Mouse (Mus musculus): Measurements from ENCODE around the gene Rexo4. TPM values are rescaled to one million over a fixed set of nuclear protein-coding genes. Genes with fewer than 3 reads are reported as not detected.
A peak's percentile ranks its signal among the peaks of the same experiment; 100 is the strongest.

Gene Rexo4
- polyA plus RNA-seq, 1 experiment from 2014 or later = 43.0 TPM

DNA sequence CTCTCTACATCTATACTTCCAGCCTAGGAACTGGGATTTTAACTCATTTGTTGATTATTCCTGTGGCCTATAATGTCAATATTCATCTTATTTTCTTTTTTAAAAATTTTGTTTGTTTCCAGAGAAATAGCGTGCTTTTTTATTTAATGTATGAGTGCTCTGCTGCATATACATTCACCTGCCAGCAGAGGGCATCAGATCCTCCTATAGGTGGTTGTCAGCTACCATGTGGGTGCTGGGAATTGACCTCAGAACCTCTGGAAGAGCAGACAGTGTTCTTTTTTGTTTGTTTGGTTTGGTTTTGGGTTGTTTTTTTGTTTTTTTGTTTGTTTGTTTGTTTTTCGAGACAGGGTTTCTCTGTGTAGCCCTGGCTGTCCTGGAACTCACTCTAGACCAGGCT lies 3.1 kb upstream of the Rexo4 start:
- no peak for ATAC-seq (ENCODE audit: borderline replicate concordance, extremely low read depth, low FRiP score, low TSS enrichment)
- WGBS = 69% methylated on average over 2 of the region's 2 CpGs

DNA sequence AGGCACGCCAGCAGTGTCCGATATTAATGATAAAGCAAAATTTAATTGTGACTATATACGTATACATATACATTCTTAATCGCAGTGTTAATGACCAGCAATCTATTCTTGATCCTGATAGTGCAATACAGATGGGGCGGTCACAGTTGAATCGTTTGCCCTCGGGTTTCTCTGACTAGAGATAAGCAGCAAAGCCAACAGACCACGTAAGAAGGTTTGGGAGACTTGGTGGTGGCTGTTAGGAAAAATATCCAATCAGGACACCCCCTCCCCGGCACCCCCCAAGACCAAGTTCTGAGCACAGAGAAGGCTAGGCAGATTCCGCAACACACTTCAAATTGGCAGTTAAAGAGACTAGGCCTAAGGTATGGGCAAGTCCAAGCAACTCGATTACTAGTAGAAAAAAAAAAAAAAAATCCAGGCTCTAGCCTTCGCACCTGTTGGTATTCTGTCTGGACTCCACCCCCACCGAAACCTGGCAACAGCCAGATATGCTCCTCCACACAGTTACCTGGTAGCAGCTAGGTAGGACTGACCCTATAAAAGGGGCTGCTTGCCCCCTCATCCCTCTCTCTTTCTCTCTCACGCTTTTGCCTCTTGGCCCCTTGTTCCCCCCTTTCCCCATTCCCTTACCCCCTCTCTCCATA lies 661 bp upstream of the Rexo4 start:
- Histone ChIP-seq H3K4me1 (peaks cover 24% of the 10 kb centered on the region), H3K4me3 (peak overlapping the region; percentile 85), H3K36me3 (peaks cover 19% of the 10 kb centered on the region), H3K27ac (peak overlapping the region; percentile 99), H3K9ac (peak overlapping the region; percentile 87), H3K9me3 (no peaks in the 10 kb centered on the region), H3K27me3 (no peaks in the 10 kb centered on the region), H3K4me2 (peak overlapping the region; percentile 80)
- 14% methylated on average over 14 of the region's 14 CpGs for WGBS
- no peak; the same call in 1 of the 2 replicates for ATAC-seq (ENCODE audit: borderline replicate concordance, extremely low read depth, low FRiP score, low TSS enrichment)

More for the DNA sequence above, 3.1 kb upstream of the Rexo4 start:
- Histone ChIP-seq H3K4me2 (no peak overlapping the region), H3K4me3 (no peak overlapping the region), H3K4me1 (peaks cover 15% of the 10 kb centered on the region), H3K27me3 (no peaks in the 10 kb centered on the region), H3K27ac (no peak overlapping the region), H3K9me3 (no peaks in the 10 kb centered on the region), H3K36me3 (peaks cover 2% of the 10 kb centered on the region; the same call in 1 of the 2 replicates), H3K9ac (no peak overlapping the region)

DNA sequence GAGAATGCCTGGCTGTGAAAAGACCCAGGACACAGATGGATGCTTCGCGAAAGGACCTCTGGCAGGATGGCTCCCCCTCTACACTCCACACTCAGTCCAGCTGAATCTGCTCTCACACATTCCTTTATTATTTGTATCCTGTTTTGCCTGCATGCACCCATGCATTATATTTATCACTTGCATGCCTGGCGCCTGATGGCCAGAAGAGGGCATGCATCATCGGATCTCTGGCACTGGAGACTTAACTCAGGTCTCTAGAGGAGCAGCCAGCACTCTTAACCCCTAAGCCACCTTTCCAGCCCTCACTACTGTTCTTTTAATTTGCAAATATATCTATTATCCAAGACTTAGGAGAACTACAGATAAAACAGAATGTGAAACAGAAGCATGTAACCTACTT lies 3.4 kb downstream of the Rexo4 start:
- 63% methylated on average over 4 of the region's 4 CpGs for WGBS
- Histone ChIP-seq H3K27me3 (no peaks in the 10 kb centered on the region), H3K27ac (no peak overlapping the region), H3K9me3 (no peaks in the 10 kb centered on the region), H3K36me3 (peaks cover 56% of the 10 kb centered on the region), H3K9ac (no peak overlapping the region), H3K4me2 (no peak overlapping the region), H3K4me3 (no peak overlapping the region), H3K4me1 (peaks cover 24% of the 10 kb centered on the region)
- ATAC-seq (ENCODE audit: borderline replicate concordance, extremely low read depth, low FRiP score, low TSS enrichment) = no peak

DNA sequence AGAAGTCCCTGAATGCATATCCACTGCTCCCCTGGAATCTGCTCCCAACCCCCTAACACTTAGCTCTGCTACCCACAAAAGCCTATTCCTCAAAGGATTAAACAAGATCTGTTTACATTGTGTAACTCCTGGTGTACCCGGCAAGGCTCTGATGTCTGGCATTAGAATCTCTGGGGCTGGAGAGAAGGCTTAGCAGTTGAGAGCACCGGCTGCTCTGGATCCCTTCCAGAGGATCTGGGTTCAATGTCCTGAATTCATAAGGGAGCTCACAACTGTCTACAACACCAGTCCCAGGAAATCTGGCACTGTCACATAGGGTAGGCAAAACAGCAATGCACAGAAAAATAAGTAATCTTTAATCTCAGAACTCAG lies 6.7 kb downstream of the Rexo4 start:
- Histone ChIP-seq H3K4me2 (no peak overlapping the region), H3K4me1 (peaks cover 9% of the 10 kb centered on the region; the same call in 1 of the 2 replicates), H3K27ac (no peak overlapping the region), H3K9me3 (no peaks in the 10 kb centered on the region), H3K4me3 (no peak overlapping the region), H3K9ac (no peak overlapping the region), H3K36me3 (peaks cover 86% of the 10 kb centered on the region), H3K27me3 (no peaks in the 10 kb centered on the region)
- WGBS = 86% methylated on average over 2 of the region's 2 CpGs
- no peak for ATAC-seq (ENCODE audit: borderline replicate concordance, extremely low read depth, low FRiP score, low TSS enrichment)

GRCm38 (mm10) chr2:26956811-26957487 lies 7.2 kb downstream of the Rexo4 start:
- Histone ChIP-seq H3K9ac (no peak overlapping the region), H3K4me1 (peaks cover 5% of the 10 kb centered on the region; the same call in 1 of the 2 replicates), H3K36me3 (peaks cover 84% of the 10 kb centered on the region), H3K27me3 (no peaks in the 10 kb centered on the region), H3K27ac (no peak overlapping the region), H3K9me3 (no peaks in the 10 kb centered on the region), H3K4me3 (no peak overlapping the region), H3K4me2 (no peak overlapping the region)
- 89% methylated on average over 12 of the region's 12 CpGs for WGBS
- ATAC-seq (ENCODE audit: borderline replicate concordance, extremely low read depth, low FRiP score, low TSS enrichment) = no peak

- no peak for ATAC-seq (ENCODE audit: borderline replicate concordance, extremely low read depth, low FRiP score, low TSS enrichment)
- Histone ChIP-seq H3K36me3 (peaks cover 76% of the 10 kb centered on the region), H3K9me3 (no peaks in the 10 kb centered on the region)
Measured at GRCm38 (mm10) chr2:26954735-26955395, 9.3 kb downstream of the Rexo4 start.

GRCm38 (mm10) chr2:26952866-26953265 lies 11.3 kb downstream of the Rexo4 start:
- no peaks in the 10 kb centered on the region for H3K27me3 ChIP-seq
- H3K9me3 ChIP-seq = no peaks in the 10 kb centered on the region
- H3K4me3 ChIP-seq = no peak overlapping the region
- no peak overlapping the region for H3K27ac ChIP-seq
- H3K36me3 ChIP-seq = peaks cover 61% of the 10 kb centered on the region
- no peaks in the 10 kb centered on the region for H3K4me1 ChIP-seq
- H3K9ac ChIP-seq = no peak overlapping the region
- ATAC-seq (ENCODE audit: borderline replicate concordance, extremely low read depth, low FRiP score, low TSS enrichment) = no peak
- H3K4me2 ChIP-seq = no peak overlapping the region
- 90% methylated on average over 8 of the region's 8 CpGs for WGBS

More at GRCm38 (mm10) chr2:26954735-26955395, 9.3 kb downstream of the Rexo4 start:
- Histone ChIP-seq H3K27me3 (no peaks in the 10 kb centered on the region), H3K27ac (no peak overlapping the region), H3K4me3 (no peak overlapping the region), H3K4me2 (no peak overlapping the region), H3K9ac (no peak overlapping the region), H3K4me1 (no peaks in the 10 kb centered on the region)
- WGBS = 91% methylated on average over 2 of the region's 2 CpGs

DNA sequence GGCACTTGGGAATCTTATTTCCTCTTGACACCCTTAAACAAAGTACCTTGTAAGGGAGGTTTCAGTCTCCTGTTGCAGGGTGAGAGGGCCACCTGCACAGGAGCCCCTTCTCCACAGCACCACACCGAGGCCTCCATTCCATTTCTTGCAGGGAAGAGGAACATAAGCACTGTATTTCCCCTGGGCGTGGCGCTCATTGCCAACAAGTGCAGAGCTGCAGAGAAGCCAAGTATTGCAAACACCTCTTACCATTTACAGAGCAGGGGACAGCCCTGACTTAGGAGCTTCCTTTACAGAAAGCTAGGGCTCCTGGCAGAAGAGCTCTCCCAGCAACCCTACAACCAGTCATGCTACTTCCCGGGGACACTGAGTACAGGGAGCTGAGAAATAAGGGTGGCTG lies 12.0 kb downstream of the Rexo4 start:
- WGBS = 91% methylated on average over 4 of the region's 4 CpGs
- Histone ChIP-seq H3K27me3 (no peaks in the 10 kb centered on the region), H3K4me3 (no peak overlapping the region), H3K9me3 (no peaks in the 10 kb centered on the region), H3K36me3 (peaks cover 57% of the 10 kb centered on the region), H3K4me2 (no peak overlapping the region), H3K9ac (no peak overlapping the region), H3K27ac (no peak overlapping the region), H3K4me1 (no peaks in the 10 kb centered on the region)
- ATAC-seq (ENCODE audit: borderline replicate concordance, extremely low read depth, low FRiP score, low TSS enrichment) = no peak

DNA sequence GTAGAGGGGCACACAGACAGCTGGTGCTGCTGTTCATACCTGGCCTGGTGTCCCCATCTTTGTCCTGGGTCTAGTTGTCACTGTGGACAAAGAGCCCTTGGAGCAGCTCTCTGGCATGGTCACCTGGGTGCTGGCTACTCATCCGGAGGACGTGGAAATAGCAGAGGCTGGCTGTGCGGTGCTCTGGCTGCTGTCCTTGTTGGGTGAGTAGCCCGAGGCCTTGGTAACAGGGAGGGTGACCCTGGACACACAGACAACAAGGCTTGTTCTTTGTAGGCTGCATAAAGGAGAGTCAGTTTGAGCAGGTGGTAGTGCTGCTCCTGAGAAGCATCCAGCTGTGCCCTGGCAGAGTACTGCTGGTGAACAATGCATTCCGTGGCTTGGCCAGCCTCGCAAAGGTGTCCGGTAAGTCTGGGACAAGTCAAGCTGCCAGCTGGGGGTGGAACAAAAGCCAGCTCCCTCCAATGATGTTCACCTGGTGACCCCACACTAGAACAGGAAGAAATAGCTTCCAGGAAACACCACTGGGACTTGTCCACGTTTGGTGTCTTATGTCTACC lies 12.8 kb downstream of the Rexo4 start:
- Histone ChIP-seq H3K4me2 (no peak overlapping the region), H3K27me3 (no peaks in the 10 kb centered on the region), H3K27ac (no peak overlapping the region), H3K4me1 (no peaks in the 10 kb centered on the region), H3K9me3 (no peaks in the 10 kb centered on the region), H3K4me3 (no peak overlapping the region), H3K36me3 (peaks cover 49% of the 10 kb centered on the region), H3K9ac (no peak overlapping the region)
- WGBS = 88% methylated on average over 8 of the region's 8 CpGs
- ATAC-seq (ENCODE audit: borderline replicate concordance, extremely low read depth, low FRiP score, low TSS enrichment) = no peak

DNA sequence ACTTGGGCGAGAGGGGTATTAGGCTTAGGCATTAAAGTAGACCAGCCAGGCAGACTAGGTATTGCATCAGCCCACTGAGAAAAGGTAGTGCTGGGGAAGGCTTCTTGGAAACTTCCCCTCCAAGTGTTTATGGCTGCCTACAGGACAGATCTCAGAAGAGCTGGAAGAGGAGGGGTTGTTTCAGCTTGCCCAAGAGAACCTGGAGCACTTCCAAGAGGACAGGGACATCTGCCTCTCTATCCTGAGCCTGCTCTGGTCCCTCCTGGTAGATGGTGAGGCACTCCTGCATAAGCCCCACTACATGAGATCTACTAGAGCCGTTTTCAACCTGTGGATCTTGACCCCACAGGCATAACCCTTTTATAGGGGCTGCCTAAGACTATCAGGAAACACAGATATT lies 13.8 kb downstream of the Rexo4 start:
- Histone ChIP-seq H3K36me3 (peaks cover 39% of the 10 kb centered on the region), H3K9me3 (no peaks in the 10 kb centered on the region), H3K4me2 (no peak overlapping the region), H3K9ac (no peak overlapping the region), H3K4me1 (no peaks in the 10 kb centered on the region), H3K27me3 (no peaks in the 10 kb centered on the region), H3K4me3 (no peak overlapping the region), H3K27ac (no peak overlapping the region)
- 79% methylated on average over 2 of the region's 2 CpGs for WGBS
- ATAC-seq (ENCODE audit: borderline replicate concordance, extremely low read depth, low FRiP score, low TSS enrichment) = no peak

GRCm38 (mm10) chr2:26943253-26943652 lies 20.9 kb downstream of the Rexo4 start:
- Histone ChIP-seq H3K4me1 (no peaks in the 10 kb centered on the region), H3K9me3 (no peaks in the 10 kb centered on the region), H3K4me3 (no peak overlapping the region), H3K36me3 (0 out of 2 replicates have a peak, but pooled peaks cover 4% of the 10 kb centered on the region), H3K9ac (no peak overlapping the region), H3K27me3 (no peaks in the 10 kb centered on the region), H3K4me2 (no peak overlapping the region), H3K27ac (no peak overlapping the region)
- ATAC-seq (ENCODE audit: borderline replicate concordance, extremely low read depth, low FRiP score, low TSS enrichment) = no peak
- 72% methylated on average over 3 of the region's 3 CpGs for WGBS

GRCm38 (mm10) chr2:26941539-26941938 lies 22.6 kb downstream of the Rexo4 start:
- Histone ChIP-seq H3K4me1 (no peaks in the 10 kb centered on the region), H3K36me3 (no peaks in the 10 kb centered on the region), H3K4me2 (no peak overlapping the region), H3K9ac (no peak overlapping the region), H3K27me3 (no peaks in the 10 kb centered on the region), H3K9me3 (no peaks in the 10 kb centered on the region), H3K4me3 (no peak overlapping the region), H3K27ac (no peak overlapping the region)
- WGBS = 36% methylated on average over 5 of the region's 5 CpGs
- ATAC-seq (ENCODE audit: borderline replicate concordance, extremely low read depth, low FRiP score, low TSS enrichment) = no peak

Measured in lung, embryonic 15.5 days (tissue).